Mouse (Mus musculus) lung, postnatal 14 days (tissue): Measurements from ENCODE around the gene Gm44596.

Source experiments
- DNase-seq: peaks from one replicate; pipeline ENCODE4 v3.0.0; 2021

The Gm44596 gene

GRCm38 (mm10) chr6:128432356-128432915 is 57.1 kb downstream of the Gm44596 start:
- no peak for DNase-seq

GRCm38 (mm10) chr6:128433566-128433965 is 58.3 kb downstream of the Gm44596 start:
- no peak for DNase-seq

- peak; percentile 90 for DNase-seq
Observed at GRCm38 (mm10) chr6:128435474-128435873, 60.2 kb downstream of the Gm44596 start.

- DNase-seq = no peak
Observed at GRCm38 (mm10) chr6:128436356-128437005, 61.2 kb downstream of the Gm44596 start.

GRCm38 (mm10) chr6:128437288-128437687 is 62.0 kb downstream of the Gm44596 start:
- DNase-seq = no peak

- DNase-seq = peak; percentile 70
Observed at GRCm38 (mm10) chr6:128437731-128438316, 62.5 kb downstream of the Gm44596 start.

GRCm38 (mm10) chr6:128438317-128438870 is 63.1 kb downstream of the Gm44596 start, which contains the start of gene Fkbp4:
TSS of gene Fkbp4 (minus strand) at chr6:128438677.
- DNase-seq = peak; percentile 93

- no peak for DNase-seq
Observed at GRCm38 (mm10) chr6:128438871-128439341, 63.6 kb downstream of the Gm44596 start.

- no peak for DNase-seq
Observed at GRCm38 (mm10) chr6:128440238-128440637, 64.9 kb downstream of the Gm44596 start.

GRCm38 (mm10) chr6:128445761-128446535 is 70.6 kb downstream of the Gm44596 start:
- DNase-seq = peak; percentile 72

- DNase-seq = no peak
Observed at GRCm38 (mm10) chr6:128447063-128447462, 71.8 kb downstream of the Gm44596 start.

GRCm38 (mm10) chr6:128455835-128456605 is 80.7 kb downstream of the Gm44596 start:
- no peak for DNase-seq
